Mouse (Mus musculus): Measurements from ENCODE around the gene Elp6.
"Not testable (repeated sequence)": the region's sequence is repeated elsewhere in the genome, so short reads cannot be mapped to it uniquely, and the experiment has no call there.

Gene Elp6

GRCm38 (mm10) chr9:110316503-110316902 is 11.5 kb downstream of the Elp6 start:
- no peak for DNase-seq (ENCODE audit: low read depth)

- DNase-seq (ENCODE audit: low read depth): no peak
These were observed 15.8 kb downstream of the Elp6 start for GRCm38 (mm10) chr9:110320769-110321168.

GRCm38 (mm10) chr9:110322972-110323371 is 18.0 kb downstream of the Elp6 start:
- DNase-seq (ENCODE audit: low read depth): no peak

- no peak for DNase-seq (ENCODE audit: low read depth)
These were observed 19.2 kb downstream of the Elp6 start for GRCm38 (mm10) chr9:110324181-110324580.

- DNase-seq (ENCODE audit: low read depth): no peak
These were observed 23.2 kb downstream of the Elp6 start for GRCm38 (mm10) chr9:110328178-110328577.

GRCm38 (mm10) chr9:110328946-110329630 is 24.1 kb downstream of the Elp6 start:
- no peak for DNase-seq (ENCODE audit: low read depth)

GRCm38 (mm10) chr9:110329655-110330054 is 24.7 kb downstream of the Elp6 start:
- DNase-seq (ENCODE audit: low read depth): no peak

GRCm38 (mm10) chr9:110330341-110330740 is 25.4 kb downstream of the Elp6 start:
- no peak for DNase-seq (ENCODE audit: low read depth)

GRCm38 (mm10) chr9:110330913-110331312 is 25.9 kb downstream of the Elp6 start:
- not testable (repeated sequence) for DNase-seq (ENCODE audit: low read depth)

- peak; percentile 96 for DNase-seq (ENCODE audit: low read depth)
These were observed 28.3 kb downstream of the Elp6 start, which contains the start of gene Scap for GRCm38 (mm10) chr9:110333135-110333895. Gene Scap, plus strand, starts transcription at chr9:110333288.

GRCm38 (mm10) chr9:110333896-110334259 is 28.9 kb downstream of the Elp6 start:
- no peak for DNase-seq (ENCODE audit: low read depth)

- no peak for DNase-seq (ENCODE audit: low read depth)
These were observed 29.9 kb downstream of the Elp6 start for GRCm38 (mm10) chr9:110334849-110335248.

GRCm38 (mm10) chr9:110340037-110340750 is 35.2 kb downstream of the Elp6 start:
- no peak for DNase-seq (ENCODE audit: low read depth)

- DNase-seq (ENCODE audit: low read depth): no peak
These were observed 37.0 kb downstream of the Elp6 start for GRCm38 (mm10) chr9:110342008-110342407.

GRCm38 (mm10) chr9:110343805-110344204 is 38.8 kb downstream of the Elp6 start:
- no peak for DNase-seq (ENCODE audit: low read depth)

- DNase-seq (ENCODE audit: low read depth): peak; percentile 28
These were observed 40.2 kb downstream of the Elp6 start for GRCm38 (mm10) chr9:110345057-110345739.

- DNase-seq (ENCODE audit: low read depth): peak; percentile 20
These were observed 43.9 kb downstream of the Elp6 start for GRCm38 (mm10) chr9:110348899-110349298.

- no peak for DNase-seq (ENCODE audit: low read depth)
These were observed 45.2 kb downstream of the Elp6 start for GRCm38 (mm10) chr9:110350188-110350587.

- DNase-seq (ENCODE audit: low read depth): no peak
These were observed 45.6 kb downstream of the Elp6 start for GRCm38 (mm10) chr9:110350612-110351011.

GRCm38 (mm10) chr9:110351350-110351749 is 46.4 kb downstream of the Elp6 start:
- no peak for DNase-seq (ENCODE audit: low read depth)

GRCm38 (mm10) chr9:110351932-110352632 is 47.1 kb downstream of the Elp6 start:
- DNase-seq (ENCODE audit: low read depth): no peak

GRCm38 (mm10) chr9:110358341-110358740 is 53.4 kb downstream of the Elp6 start:
- peak; percentile 28 for DNase-seq (ENCODE audit: low read depth)

Measured in NIH3T3 (cell line).